Mouse (Mus musculus) ES-E14 (cell line): ENCODE results near the gene Cntnap2. TPM values are rescaled to one million over a fixed set of nuclear protein-coding genes. Genes with fewer than 3 reads are reported as not detected.

Experiments
- DNase-seq: peaks from one replicate; pipeline ENCODE4 v3.0.0-alpha.2; 2013; ENCODE audit warnings: low read depth, low spot score
- H3K27ac ChIP-seq: 2 replicates; pipeline ENCODE4 v1.5.1; 2012; ENCODE audit warnings: low read depth, mild to moderate bottlenecking, low read length, moderate library complexity, mixed read lengths; ENCODE audit not compliant: poor library complexity, insufficient read depth, severe bottlenecking
- H3K36me3 ChIP-seq: 2 replicates; pipeline ENCODE4 v1.6.1; 2012; ENCODE audit warnings: mild to moderate bottlenecking, low read length, moderate library complexity, mixed read lengths; ENCODE audit not compliant: control insufficient read depth, poor library complexity, insufficient read depth, severe bottlenecking
- H3K4me1 ChIP-seq, 2 experiments: fragments of 150-350 bp in 1 of 2; sonication (generic) in 1 of 2; 2 replicates each; pipeline ENCODE4 v1.6.1; 2012; ENCODE audit warnings: low read length in 2 of 2, mild to moderate bottlenecking in 1 of 2, mixed read lengths in 1 of 2; ENCODE audit not compliant: control insufficient read depth in 2 of 2, insufficient read depth in 2 of 2, poor library complexity in 1 of 2
- H3K4me3 ChIP-seq, 2 experiments: fragments of 150-350 bp in 1 of 2; sonication (generic) in 1 of 2; 2 replicates each; pipeline ENCODE4 v1.5.1; 2012; ENCODE audit warnings: low read length in 2 of 2, low read depth in 1 of 2, mild to moderate bottlenecking in 1 of 2, mixed read lengths in 1 of 2; ENCODE audit not compliant: insufficient read depth in 1 of 2, poor library complexity in 1 of 2, severe bottlenecking in 1 of 2
- H3K9ac ChIP-seq: 2 replicates; pipeline ENCODE4 v1.6.1; 2012; ENCODE audit warnings: low read depth, mild to moderate bottlenecking, low read length, mixed read lengths; ENCODE audit not compliant: poor library complexity, insufficient read depth, severe bottlenecking
- H3K9me3 ChIP-seq: fragments of 150-350 bp; sonication (generic); 2 replicates; pipeline ENCODE4 v1.6.1; 2012; ENCODE audit warnings: low read depth, mild to moderate bottlenecking, low read length; ENCODE audit not compliant: control insufficient read depth, insufficient read depth
- CHD2 ChIP-seq: IDR thresholded peaks from 2 replicates; pipeline ENCODE4 v1.6.1; 2014; ENCODE audit warnings: mild to moderate bottlenecking, low read depth, low read length, inconsistent platforms
- HCFC1 ChIP-seq: IDR thresholded peaks from 2 replicates; pipeline ENCODE4 v1.6.1; 2012; ENCODE audit warnings: low read length, inconsistent platforms, borderline replicate concordance; ENCODE audit not compliant: insufficient read depth
- MAFK ChIP-seq: IDR thresholded peaks from 2 replicates; pipeline ENCODE4 v1.6.1; 2014; ENCODE audit warnings: mild to moderate bottlenecking, low read depth, low read length, inconsistent platforms; ENCODE audit not compliant: insufficient read depth
- ZC3H11A ChIP-seq: IDR thresholded peaks from 2 replicates; pipeline ENCODE4 v1.6.1; 2012; ENCODE audit warnings: low read depth, mild to moderate bottlenecking, inconsistent platforms, low read length, borderline replicate concordance
- ZNF384 ChIP-seq: IDR thresholded peaks from 2 replicates; pipeline ENCODE4 v1.6.1; 2012; ENCODE audit warnings: low read depth, low read length, inconsistent platforms
- in situ Hi-C, 2 experiments: fragments of 600-800 bp; cut with MboI; formaldehyde crosslinking; loops; one replicate each; pipeline ENCODE4 v1.15.1; 2025; ENCODE audit warnings: low sequenced_read_pairs in 2 of 2, inconsistent platforms in 1 of 2; ENCODE audit not compliant: unreplicated experiment in 2 of 2
- total RNA-seq: library from RNA; depleted of rRNA; stranded (reverse); fragments of 300-350 nt; gene quantifications from 2 replicates; pipeline ENCODE4 v1.2.3, GENCODE M21; 2012

Cntnap2 gene
- total RNA-seq, 1 experiment: 7.9 TPM

DNA sequence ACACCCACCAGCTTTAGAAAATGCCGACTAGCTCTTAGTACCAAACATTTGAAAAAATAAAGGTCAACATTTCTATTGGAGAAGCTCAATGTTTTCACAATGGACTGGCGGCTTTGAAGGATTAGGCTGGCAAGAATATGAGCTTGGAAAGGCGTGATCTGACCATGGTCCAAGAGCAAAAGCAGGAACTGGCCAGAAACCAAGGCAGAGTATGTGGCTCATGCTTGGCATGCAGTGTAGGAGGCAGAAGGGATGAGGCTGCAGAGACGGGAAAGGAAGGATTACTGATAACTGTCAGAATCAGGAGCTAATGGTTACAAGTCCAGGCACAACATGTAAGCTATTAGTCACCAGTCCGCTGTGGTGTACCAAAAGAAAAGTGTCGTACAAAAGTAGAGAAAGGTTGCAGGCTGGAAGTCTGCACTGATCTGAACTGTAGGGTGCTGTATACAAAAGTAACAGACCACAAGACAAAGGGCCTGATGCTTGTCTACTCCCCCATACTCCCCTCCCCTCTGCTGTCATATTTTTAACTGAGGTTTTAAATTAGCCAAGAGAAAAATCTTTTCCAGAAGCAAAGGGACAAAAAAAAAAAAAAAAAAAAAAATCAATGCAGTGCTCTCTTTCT is 525.4 kb downstream of the Cntnap2 start:
- Histone ChIP-seq H3K36me3 (no peaks in the 10 kb centered on the region), H3K9ac (no peak overlapping the region), H3K4me3 (no peak overlapping the region), H3K4me1 (no peaks in the 10 kb centered on the region), H3K27ac (no peak overlapping the region), H3K9me3 (no peaks in the 10 kb centered on the region)
- DNase-seq: no peak
- no peak for TF ChIP-seq ZC3H11A
- TF ChIP-seq ZNF384: no peak
- no peak for TF ChIP-seq CHD2
- no peak for TF ChIP-seq HCFC1
- no peak for TF ChIP-seq MAFK
- in situ Hi-C loops: no loop called here

DNA sequence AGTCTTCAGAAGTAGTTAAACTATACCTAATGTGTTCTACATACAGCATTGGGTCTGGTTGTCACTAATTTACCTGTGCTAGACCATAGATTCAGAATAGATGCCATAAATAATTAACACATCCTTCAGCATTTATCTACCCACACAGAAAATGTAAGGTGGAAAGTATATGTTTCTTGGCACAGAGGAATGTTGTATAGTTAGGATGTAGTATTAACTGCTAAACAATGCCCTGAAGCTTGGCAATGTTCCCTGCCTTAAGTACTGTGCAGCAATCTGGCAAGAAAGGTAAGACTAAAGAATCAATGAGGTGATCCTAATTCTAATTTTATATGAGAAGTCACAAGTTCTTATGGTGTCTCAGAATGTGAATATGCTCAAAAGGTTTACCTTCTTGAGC is 529.9 kb downstream of the Cntnap2 start:
- Histone ChIP-seq H3K36me3 (no peaks in the 10 kb centered on the region), H3K4me1 (no peaks in the 10 kb centered on the region), H3K27ac (no peak overlapping the region), H3K9ac (no peak overlapping the region), H3K4me3 (no peak overlapping the region), H3K9me3 (no peaks in the 10 kb centered on the region)
- no peak for TF ChIP-seq MAFK
- in situ Hi-C loops: no loop called here
- no peak for DNase-seq

DNA sequence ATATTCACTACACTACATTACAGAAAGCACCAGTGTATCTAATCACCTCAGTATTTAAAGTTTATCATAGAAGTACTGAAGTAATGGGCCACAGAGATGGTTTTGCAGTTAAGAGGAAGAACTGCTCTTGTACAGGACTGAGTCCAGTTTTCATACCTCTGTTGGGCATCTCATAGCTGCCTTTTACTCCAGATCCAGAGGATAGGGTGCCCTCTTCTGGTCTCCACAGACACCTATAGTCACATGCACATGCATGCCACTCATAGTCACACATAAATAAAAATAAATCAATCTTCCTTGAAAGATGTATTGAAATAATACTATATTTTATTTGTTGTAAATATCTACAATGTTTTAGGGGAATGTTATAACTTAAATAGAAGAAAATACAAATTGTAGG is 587.9 kb downstream of the Cntnap2 start:
- in situ Hi-C loops: no loop called here
- TF ChIP-seq ZC3H11A (no peak), CHD2 (no peak), MAFK (no peak), ZNF384 (no peak), HCFC1 (no peak)

DNA sequence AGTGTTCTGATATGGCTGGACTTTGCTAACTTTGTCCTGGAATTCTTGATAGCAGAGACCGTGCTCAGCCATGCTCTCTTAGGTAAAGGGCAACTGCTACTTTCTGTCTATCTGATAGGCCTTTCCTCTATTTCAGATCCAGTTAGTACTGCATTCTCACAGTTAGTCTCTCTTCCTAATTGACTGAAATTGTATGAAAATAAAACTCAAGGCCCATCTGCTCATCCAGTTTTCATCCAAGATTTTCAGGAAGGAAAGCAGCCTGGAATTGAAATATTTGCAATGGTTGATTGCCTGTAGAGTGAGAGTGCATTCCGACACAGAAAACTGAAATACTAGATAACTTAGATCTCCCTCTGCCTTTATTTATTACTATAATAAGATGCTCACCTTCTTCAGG is 589.3 kb downstream of the Cntnap2 start:
- TF ChIP-seq ZNF384 (no peak), CHD2 (no peak), MAFK (no peak), ZC3H11A (no peak), HCFC1 (no peak)
- Histone ChIP-seq H3K4me1 (no peaks in the 10 kb centered on the region), H3K27ac (no peak overlapping the region), H3K36me3 (no peaks in the 10 kb centered on the region), H3K9me3 (no peaks in the 10 kb centered on the region), H3K9ac (no peak overlapping the region), H3K4me3 (no peak overlapping the region)
- no peak for DNase-seq
- in situ Hi-C loops: no loop called here

More for the DNA sequence above, 587.9 kb downstream of the Cntnap2 start:
- H3K9ac ChIP-seq: no peak overlapping the region
- H3K4me3 ChIP-seq: no peak overlapping the region
- H3K9me3 ChIP-seq: no peaks in the 10 kb centered on the region
- DNase-seq: no peak
- no peaks in the 10 kb centered on the region for H3K4me1 ChIP-seq
- H3K36me3 ChIP-seq: no peaks in the 10 kb centered on the region
- H3K27ac ChIP-seq: no peak overlapping the region

DNA sequence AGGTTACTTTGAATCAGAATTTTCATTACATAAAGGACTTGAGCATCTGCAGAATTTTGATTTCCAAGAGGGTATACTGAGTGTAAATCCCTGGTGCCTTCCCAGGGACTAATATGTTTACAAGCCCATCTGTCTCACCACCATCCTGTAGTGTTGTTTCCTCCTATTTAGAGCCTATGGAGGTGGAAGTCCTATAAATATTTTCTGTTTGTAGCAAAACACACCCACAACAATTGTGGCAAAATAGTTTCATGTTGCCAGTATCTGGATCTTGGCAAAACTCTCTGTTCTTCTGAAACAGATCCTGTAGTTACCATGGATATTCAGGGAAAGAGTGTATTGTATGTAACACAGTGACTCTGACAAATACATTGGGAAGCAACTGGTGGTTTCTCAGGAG is 641.1 kb downstream of the Cntnap2 start:
- no peaks in the 10 kb centered on the region for H3K36me3 ChIP-seq
- in situ Hi-C loops: no loop called here
- no peak for DNase-seq
- no peak overlapping the region for H3K9ac ChIP-seq
- H3K27ac ChIP-seq: no peak overlapping the region
- no peak overlapping the region for H3K4me3 ChIP-seq
- H3K4me1 ChIP-seq: no peaks in the 10 kb centered on the region
- TF ChIP-seq ZNF384 (no peak), ZC3H11A (no peak), MAFK (no peak), HCFC1 (no peak), CHD2 (no peak)
- no peaks in the 10 kb centered on the region for H3K9me3 ChIP-seq
